Mouse (Mus musculus): ENCODE results near the gene 4930415L06Rik. TPM values are rescaled to one million over a fixed set of nuclear protein-coding genes. Genes with fewer than 3 reads are reported as not detected.

Gene 4930415L06Rik
- total RNA-seq (2017): not detected in 2 replicates

DNA sequence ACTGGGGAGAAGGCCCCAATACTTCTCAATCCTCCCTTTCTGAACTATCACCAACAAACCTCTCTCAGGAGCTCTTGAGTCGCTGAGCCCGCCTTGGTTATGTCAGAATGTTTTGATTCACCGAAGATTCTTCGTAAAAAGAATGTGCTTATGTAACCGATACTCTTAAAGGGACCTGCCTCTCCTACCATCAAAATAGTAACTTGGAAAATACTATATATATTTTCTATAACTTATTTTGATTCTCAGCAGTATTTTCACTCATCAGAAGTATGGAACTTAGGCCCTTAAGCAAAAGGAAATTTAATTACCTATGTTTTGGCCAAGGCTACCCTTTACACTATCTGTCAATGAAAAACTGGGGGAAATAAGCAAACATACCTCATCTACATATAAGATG lies at the start of gene 4930415L06Rik:
Gene 4930415L06Rik, minus strand, starts transcription at position 101 of the 400 bp plus-strand sequence.
- no peak for ATAC-seq (ENCODE audit: extremely low read depth, insufficient number of reproducible peaks, low FRiP score, poor library complexity, severe bottlenecking)

DNA sequence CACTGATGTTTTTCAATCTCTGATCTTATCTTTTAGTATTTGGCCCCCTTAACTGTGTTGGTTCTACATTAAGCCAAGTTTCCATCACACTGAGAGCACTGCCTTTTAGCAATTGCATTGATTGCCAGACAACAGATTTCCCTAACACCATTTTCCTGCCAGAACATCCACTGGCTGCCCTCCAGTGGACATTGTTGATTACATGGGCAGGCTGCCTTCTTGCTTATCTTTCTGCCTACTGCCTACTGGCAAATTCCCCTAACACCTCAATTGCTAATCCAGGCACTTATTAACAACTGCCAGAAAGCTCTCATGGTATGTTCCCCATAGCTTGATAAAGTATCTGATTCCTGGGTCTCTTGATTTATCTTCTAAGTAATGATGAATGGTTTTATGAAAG lies 46.0 kb upstream of the 4930415L06Rik start:
- ATAC-seq (ENCODE audit: extremely low read depth, insufficient number of reproducible peaks, low FRiP score, poor library complexity, severe bottlenecking): no peak

DNA sequence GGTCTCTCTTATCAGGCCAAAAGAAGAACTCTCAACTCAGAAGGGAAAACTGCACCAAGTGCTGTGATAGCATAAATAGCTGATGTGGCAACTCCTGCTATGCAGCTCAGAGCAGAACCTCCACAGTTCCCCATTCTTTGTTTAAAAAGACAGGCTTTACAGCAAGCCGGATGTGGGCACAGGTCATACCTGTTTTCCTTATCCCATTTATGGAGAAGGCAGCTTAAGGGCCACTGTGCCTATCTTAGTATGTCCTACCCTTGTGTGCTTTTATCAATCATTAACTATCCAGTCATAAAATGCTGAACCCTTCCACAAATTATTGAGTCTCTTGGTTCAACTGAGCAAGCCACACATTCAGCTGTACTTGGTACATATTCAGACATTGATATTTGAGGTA lies 27.8 kb downstream of the 4930415L06Rik start:
- no peak for ATAC-seq (ENCODE audit: extremely low read depth, insufficient number of reproducible peaks, low FRiP score, poor library complexity, severe bottlenecking)

Other genes with a start within 250 kb of the 4930415L06Rik start
- not detected in 2 replicates for gene 4932429P05Rik, start 180.6 kb downstream of the 4930415L06Rik start, total RNA-seq (2017)